Mouse (Mus musculus) embryonic fibroblast, embryonic 13.5 days (primary cell): Measurements from ENCODE around the gene Ncoa3. TPM values are rescaled to one million over a fixed set of nuclear protein-coding genes. Genes with fewer than 3 reads are reported as not detected.

Source experiments
- H3K27ac ChIP-seq: 2 replicates; pipeline ENCODE4 v1.5.1; 2012; ENCODE audit warnings: low read length, control low read depth, inconsistent platforms; ENCODE audit not compliant: insufficient read depth
- H3K4me1 ChIP-seq: 2 replicates; pipeline ENCODE4 v1.6.1; 2011; ENCODE audit warnings: low read length; ENCODE audit not compliant: control insufficient read depth, insufficient read depth
- H3K4me3 ChIP-seq: 2 replicates; pipeline ENCODE4 v1.5.1; 2011; ENCODE audit warnings: mild to moderate bottlenecking, control low read depth, low read length; ENCODE audit not compliant: insufficient read depth
- CTCF ChIP-seq: IDR thresholded peaks from 2 replicates; pipeline ENCODE4 v1.5.1; 2011; ENCODE audit warnings: mild to moderate bottlenecking, control low read depth, low read length, moderate library complexity, borderline replicate concordance; ENCODE audit not compliant: insufficient read depth
- POLR2A ChIP-seq: IDR thresholded peaks from 2 replicates; pipeline ENCODE4 v1.6.1; 2011; ENCODE audit warnings: low read depth, mild to moderate bottlenecking, control low read depth, low read length, moderate library complexity
- polyA plus RNA-seq: library from polyadenylated mRNA; stranded (reverse); fragments of >200 nt; gene quantifications from 2 replicates; pipeline ENCODE4 v1.2.4, GENCODE M21; 2011; ENCODE audit warnings: low read depth; ENCODE audit not compliant: missing spikeins, insufficient read length

The Ncoa3 gene
- polyA plus RNA-seq, 1 experiment, result 27.2 TPM

GRCm38 (mm10) chr2:165956096-165956740, 36.2 kb upstream of the Ncoa3 start:
- TF ChIP-seq CTCF, result no peak
- H3K4me3 ChIP-seq, result no peak overlapping the region

DNA sequence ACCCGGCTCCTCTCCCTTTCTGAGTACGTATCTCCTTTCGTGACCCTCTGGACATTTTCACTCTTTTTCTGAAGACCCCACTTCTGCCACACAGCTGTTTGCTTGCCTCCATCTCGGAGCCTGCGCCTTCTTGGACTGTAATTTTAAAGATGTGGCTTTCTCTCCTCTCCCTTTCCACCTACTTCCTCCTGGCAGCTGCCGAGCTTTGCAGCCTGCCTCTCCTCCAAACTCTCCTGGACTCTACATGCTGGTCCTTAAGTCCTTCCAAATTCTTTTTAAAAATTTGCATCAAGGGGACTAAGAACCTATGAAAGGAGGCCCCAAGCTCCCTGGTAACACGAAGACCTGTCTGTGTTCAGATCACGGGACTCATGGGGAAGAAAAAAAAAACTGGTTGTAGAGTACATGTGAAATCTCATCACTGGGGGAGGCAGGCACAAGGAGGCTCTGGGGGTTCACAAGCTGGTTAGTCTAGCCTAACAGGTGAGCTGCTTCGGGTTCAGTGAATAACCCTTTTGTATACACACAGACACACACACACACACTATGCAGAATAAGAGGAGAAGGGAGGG, 35.1 kb upstream of the Ncoa3 start:
- H3K4me1 ChIP-seq, result no peaks in the 10 kb centered on the region
- no peak for TF ChIP-seq CTCF
- TF ChIP-seq POLR2A, result no peak
- H3K4me3 ChIP-seq, result no peak overlapping the region

More at GRCm38 (mm10) chr2:165956096-165956740, 36.2 kb upstream of the Ncoa3 start:
- Histone ChIP-seq H3K4me1 (no peaks in the 10 kb centered on the region), H3K27ac (no peak overlapping the region)

GRCm38 (mm10) chr2:165958556-165958955, 33.9 kb upstream of the Ncoa3 start:
- no peak for TF ChIP-seq POLR2A
- Histone ChIP-seq H3K4me1 (no peaks in the 10 kb centered on the region), H3K27ac (no peak overlapping the region), H3K4me3 (no peak overlapping the region)

More for the DNA sequence above, 35.1 kb upstream of the Ncoa3 start:
- no peak overlapping the region for H3K27ac ChIP-seq

DNA sequence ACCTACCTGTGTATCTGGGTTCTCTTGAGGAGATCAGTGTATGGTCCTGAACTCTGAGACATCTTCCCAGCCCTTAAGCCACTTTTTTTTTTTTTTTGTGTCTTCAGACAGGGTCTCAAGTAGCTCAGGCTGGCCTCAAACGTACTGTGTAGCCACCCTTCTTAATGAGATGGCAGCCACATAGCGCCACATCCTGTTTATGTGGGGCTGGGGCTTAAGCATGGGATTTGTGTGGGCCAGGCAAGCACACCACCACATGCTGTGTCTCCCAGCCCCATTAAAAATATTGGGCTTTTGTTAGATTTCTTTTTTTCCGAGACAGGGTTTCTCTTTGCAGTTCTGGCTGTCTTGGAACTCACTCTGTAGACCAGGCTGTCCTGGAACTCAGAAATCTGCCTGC, 31.7 kb upstream of the Ncoa3 start:
- Histone ChIP-seq H3K4me1 (no peaks in the 10 kb centered on the region), H3K4me3 (no peak overlapping the region), H3K27ac (no peak overlapping the region)
- TF ChIP-seq POLR2A, result no peak
- TF ChIP-seq CTCF, result no peak

DNA sequence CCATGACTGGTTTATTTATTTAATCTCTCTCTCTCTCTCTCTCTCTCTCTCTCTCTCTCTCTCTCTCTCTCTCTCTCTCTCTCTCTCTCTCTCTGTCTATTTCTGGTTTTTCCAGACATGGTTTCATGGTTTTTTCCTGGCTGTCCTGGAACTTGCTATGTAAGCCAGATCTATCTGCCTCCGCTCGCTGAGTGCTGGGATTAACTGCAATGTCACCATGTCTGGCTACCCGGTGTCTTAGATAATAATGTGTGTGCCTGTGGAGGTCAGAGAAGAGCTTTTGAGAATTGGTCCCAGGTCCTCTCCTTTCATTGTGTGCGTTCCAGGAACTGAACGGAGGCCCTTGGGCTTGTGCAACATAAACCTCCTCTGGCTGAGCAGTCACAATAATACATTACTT, 29.6 kb upstream of the Ncoa3 start:
- TF ChIP-seq POLR2A (no peak), CTCF (no peak)
- no peaks in the 10 kb centered on the region for H3K4me1 ChIP-seq
- H3K4me3 ChIP-seq, result no peak overlapping the region
- no peak overlapping the region for H3K27ac ChIP-seq

DNA sequence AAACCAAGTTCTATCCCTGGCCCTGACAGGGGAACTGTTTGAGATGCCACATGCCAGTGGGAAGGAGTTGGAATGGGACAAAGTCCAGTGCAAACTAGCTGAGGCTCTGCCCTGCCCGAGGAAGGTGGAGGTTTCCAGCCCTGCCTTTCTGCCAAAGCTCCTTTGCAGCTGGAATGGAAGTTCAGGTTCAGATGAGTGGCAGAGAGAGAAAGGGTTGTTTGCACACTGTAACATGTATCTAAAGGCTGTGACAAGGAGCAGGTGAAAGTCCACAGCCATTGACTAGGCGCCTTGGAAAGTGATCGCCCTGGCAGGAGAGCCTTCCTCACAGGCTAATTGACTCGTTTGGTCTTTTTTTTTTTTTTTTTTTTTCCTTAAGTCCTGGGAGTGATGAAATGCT, 28.3 kb upstream of the Ncoa3 start:
- TF ChIP-seq CTCF (no peak), POLR2A (no peak)
- Histone ChIP-seq H3K27ac (no peak overlapping the region), H3K4me1 (peaks cover 5% of the 10 kb centered on the region; the same call in 1 of the 2 replicates), H3K4me3 (no peak overlapping the region)

DNA sequence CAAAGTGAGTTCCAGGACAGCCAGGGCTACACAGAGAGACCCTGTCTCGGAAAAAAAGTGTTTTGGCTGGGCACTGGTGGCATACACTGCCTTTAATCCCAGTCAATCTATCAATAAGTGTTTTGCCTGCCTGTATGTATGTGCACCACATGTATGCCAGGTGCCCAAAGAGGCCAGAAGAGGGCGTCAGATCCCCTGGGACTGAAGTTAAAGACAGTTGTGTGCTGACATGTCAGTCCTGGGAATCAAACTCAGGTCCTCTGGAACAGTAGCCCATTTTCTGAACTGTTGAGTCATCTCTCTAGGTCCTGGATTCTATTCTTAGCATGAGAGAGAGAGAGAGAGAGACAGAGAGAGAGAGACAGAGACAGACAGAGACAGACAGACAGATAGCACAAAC, 25.4 kb upstream of the Ncoa3 start:
- Histone ChIP-seq H3K27ac (no peak overlapping the region), H3K4me1 (peaks cover 9% of the 10 kb centered on the region), H3K4me3 (no peak overlapping the region)
- TF ChIP-seq CTCF (no peak), POLR2A (no peak)

DNA sequence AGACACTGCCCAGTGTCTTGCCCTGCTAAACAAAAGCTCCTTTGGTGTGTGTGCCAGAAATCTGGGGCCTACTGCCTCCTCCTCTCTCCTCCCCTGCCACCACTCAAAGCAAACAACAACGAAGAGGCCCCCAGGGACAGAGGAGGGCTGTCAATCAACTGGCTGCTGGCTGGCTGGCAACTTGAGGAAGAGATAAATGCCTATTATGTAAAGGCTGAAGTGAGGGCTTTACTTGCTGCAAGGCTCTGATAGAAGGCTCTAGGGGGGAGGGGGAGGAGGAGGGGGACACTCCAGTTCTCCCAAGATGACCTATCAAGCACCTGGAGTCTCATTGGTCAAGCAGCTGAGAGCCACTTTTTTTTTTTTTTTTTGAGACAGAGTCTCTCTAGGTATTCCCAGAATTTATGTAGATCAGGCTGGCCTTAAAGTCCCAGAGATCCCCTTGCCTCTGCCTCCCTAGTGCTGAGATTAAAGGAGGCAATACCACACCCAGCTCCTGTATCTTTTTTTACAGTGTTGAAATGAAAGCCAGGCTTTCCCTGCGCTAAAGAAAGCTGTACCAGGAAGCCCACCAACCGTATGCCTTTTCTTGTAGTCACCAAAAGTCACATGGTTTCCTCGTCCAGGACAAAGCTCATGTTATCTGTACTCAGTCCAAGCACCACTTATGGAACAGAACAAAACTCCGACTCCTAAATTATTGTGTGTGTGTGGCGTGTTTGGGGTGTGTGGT, 24.4 kb upstream of the Ncoa3 start:
- Histone ChIP-seq H3K27ac (peak overlapping the region; percentile 33; the same call in 1 of the 2 replicates), H3K4me3 (no peak overlapping the region), H3K4me1 (peaks cover 9% of the 10 kb centered on the region)
- TF ChIP-seq POLR2A (no peak), CTCF (no peak)

GRCm38 (mm10) chr2:165968876-165969275, 23.6 kb upstream of the Ncoa3 start:
- Histone ChIP-seq H3K27ac (peak overlapping the region; percentile 33; the same call in 1 of the 2 replicates), H3K4me3 (no peak overlapping the region), H3K4me1 (peaks cover 9% of the 10 kb centered on the region)
- TF ChIP-seq POLR2A (no peak), CTCF (no peak)

DNA sequence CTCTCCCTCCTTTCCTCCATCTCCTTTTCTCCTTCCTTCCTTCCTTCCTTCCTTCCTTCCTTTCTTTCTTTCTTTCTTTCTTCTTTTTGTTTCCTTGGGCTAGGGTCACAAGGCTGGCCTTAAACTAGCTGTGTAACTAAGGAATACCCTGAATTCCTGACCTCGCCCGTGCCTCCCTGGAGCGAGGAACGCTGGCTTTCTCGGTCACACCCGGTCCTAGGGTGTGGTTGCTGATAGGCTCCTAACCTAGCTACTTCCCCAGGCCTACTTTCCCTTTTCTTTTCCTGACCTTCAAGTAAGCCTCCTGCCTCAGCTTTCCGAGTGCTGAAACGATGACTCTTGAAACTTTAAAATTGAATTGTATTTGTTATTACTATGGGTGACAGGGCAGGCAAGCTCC, 23.0 kb upstream of the Ncoa3 start:
- TF ChIP-seq CTCF (no peak), POLR2A (no peak)
- Histone ChIP-seq H3K4me1 (peaks cover 9% of the 10 kb centered on the region), H3K27ac (no peak overlapping the region), H3K4me3 (no peak overlapping the region)
